Mouse (Mus musculus): Measurements from ENCODE around the gene Rnf216. TPM values are rescaled to one million over a fixed set of nuclear protein-coding genes. Genes with fewer than 3 reads are reported as not detected.

The Rnf216 gene
- polyA plus RNA-seq, 1 experiment: 15.7 TPM

GRCm38 (mm10) chr5:143056191-143056880 lies 56.5 kb downstream of the Rnf216 start:
- WGBS: 63% methylated on average over 4 of the region's 4 CpGs
- DNase-seq (ENCODE audit: low read depth, low spot score): no peak

GRCm38 (mm10) chr5:143055501-143056125 lies 57.2 kb downstream of the Rnf216 start:
- 47% methylated on average over 3 of the region's 3 CpGs for WGBS
- DNase-seq (ENCODE audit: low read depth, low spot score): no peak

- no peak for DNase-seq (ENCODE audit: low read depth, low spot score)
- 81% methylated on average over 2 of the region's 2 CpGs for WGBS
Observed at GRCm38 (mm10) chr5:143054703-143055102, 58.1 kb downstream of the Rnf216 start.

GRCm38 (mm10) chr5:143053132-143053972 lies 59.4 kb downstream of the Rnf216 start:
- WGBS: 68% methylated on average over 5 of the region's 5 CpGs
- DNase-seq (ENCODE audit: low read depth, low spot score): no peak

- 80% methylated on average over 2 of the region's 2 CpGs for WGBS
Observed at GRCm38 (mm10) chr5:143052677-143053076, 60.1 kb downstream of the Rnf216 start.

GRCm38 (mm10) chr5:143051851-143052250 lies 60.9 kb downstream of the Rnf216 start:
- DNase-seq (ENCODE audit: low read depth, low spot score): no peak
- 78% methylated on average over 6 of the region's 6 CpGs for WGBS

More at GRCm38 (mm10) chr5:143052677-143053076, 60.1 kb downstream of the Rnf216 start:
- DNase-seq (ENCODE audit: low read depth, low spot score): no peak

GRCm38 (mm10) chr5:143050273-143050672 lies 62.5 kb downstream of the Rnf216 start:
- 46% methylated on average over 5 of the region's 5 CpGs for WGBS
- DNase-seq (ENCODE audit: low read depth, low spot score): no peak

- 54% methylated on average over 4 of the region's 4 CpGs for WGBS
- DNase-seq (ENCODE audit: low read depth, low spot score): no peak
Observed at GRCm38 (mm10) chr5:143049746-143050145, 63.0 kb downstream of the Rnf216 start.

- 74% methylated on average over 1 of the region's 1 CpGs for WGBS
- no peak for DNase-seq (ENCODE audit: low read depth, low spot score)
Observed at GRCm38 (mm10) chr5:143049013-143049385, 63.8 kb downstream of the Rnf216 start.

- DNase-seq (ENCODE audit: low read depth, low spot score): no peak
Observed at GRCm38 (mm10) chr5:143048232-143049012, 64.4 kb downstream of the Rnf216 start.

GRCm38 (mm10) chr5:143047586-143047985 lies 65.2 kb downstream of the Rnf216 start:
- WGBS: 89% methylated on average over 1 of the region's 1 CpGs
- DNase-seq (ENCODE audit: low read depth, low spot score): no peak

- 64% methylated on average over 2 of the region's 2 CpGs for WGBS
- DNase-seq (ENCODE audit: low read depth, low spot score): no peak
Observed at GRCm38 (mm10) chr5:143043902-143044301, 68.9 kb downstream of the Rnf216 start.

GRCm38 (mm10) chr5:143043285-143043684 lies 69.5 kb downstream of the Rnf216 start:
- WGBS: 79% methylated on average over 2 of the region's 2 CpGs
- DNase-seq (ENCODE audit: low read depth, low spot score): no peak

- 54% methylated on average over 4 of the region's 4 CpGs for WGBS
- no peak for DNase-seq (ENCODE audit: low read depth, low spot score)
Observed at GRCm38 (mm10) chr5:143038794-143039193, 74.0 kb downstream of the Rnf216 start.

- peak; percentile 37 for DNase-seq (ENCODE audit: low read depth, low spot score)
- 21% methylated on average over 1 of the region's 1 CpGs for WGBS
Observed at GRCm38 (mm10) chr5:143037201-143037600, 75.6 kb downstream of the Rnf216 start.

GRCm38 (mm10) chr5:143036052-143036451 lies 76.7 kb downstream of the Rnf216 start:
- 92% methylated on average over 1 of the region's 1 CpGs for WGBS
- DNase-seq (ENCODE audit: low read depth, low spot score): no peak

GRCm38 (mm10) chr5:143035271-143035670 lies 77.5 kb downstream of the Rnf216 start:
- DNase-seq (ENCODE audit: low read depth, low spot score): no peak
- 87% methylated on average over 4 of the region's 4 CpGs for WGBS

- no peak for DNase-seq (ENCODE audit: low read depth, low spot score)
- WGBS: 82% methylated on average over 3 of the region's 3 CpGs
Observed at GRCm38 (mm10) chr5:143034108-143034507, 78.7 kb downstream of the Rnf216 start.

GRCm38 (mm10) chr5:143033277-143033676 lies 79.5 kb downstream of the Rnf216 start:
- WGBS: 77% methylated on average over 3 of the region's 3 CpGs

GRCm38 (mm10) chr5:143032639-143033146 lies 80.1 kb downstream of the Rnf216 start:
- 58% methylated on average over 2 of the region's 2 CpGs for WGBS
- no peak for DNase-seq (ENCODE audit: low read depth, low spot score)

More at GRCm38 (mm10) chr5:143033277-143033676, 79.5 kb downstream of the Rnf216 start:
- DNase-seq (ENCODE audit: low read depth, low spot score): no peak
